Mouse (Mus musculus): ENCODE data around the gene Bcas1.

Gene Bcas1

GRCm38 (mm10) chr2:170310310-170310987, 117.2 kb downstream of the Bcas1 start:
- DNase-seq (ENCODE audit: low read depth): no peak

DNA sequence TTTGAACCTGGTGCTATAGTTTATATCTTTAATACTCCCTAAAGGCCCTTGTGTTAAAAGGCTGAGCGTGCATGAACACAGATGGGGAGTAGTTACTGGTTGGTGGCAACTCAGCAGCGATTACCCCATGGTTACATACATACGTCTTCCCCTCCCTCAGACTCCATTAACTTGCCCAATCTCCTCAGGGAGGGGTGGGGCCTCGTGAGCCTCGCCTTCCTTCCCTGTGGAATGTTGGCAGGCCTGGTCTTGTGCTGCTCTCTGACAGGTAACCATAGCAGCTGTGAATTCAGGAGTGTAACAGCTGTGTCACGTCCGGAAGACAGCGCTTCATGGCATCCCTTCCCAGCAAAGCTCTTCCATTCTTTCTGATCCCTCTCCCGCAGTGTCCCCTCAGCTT, 118.7 kb downstream of the Bcas1 start:
- DNase-seq (ENCODE audit: low read depth): no peak

DNA sequence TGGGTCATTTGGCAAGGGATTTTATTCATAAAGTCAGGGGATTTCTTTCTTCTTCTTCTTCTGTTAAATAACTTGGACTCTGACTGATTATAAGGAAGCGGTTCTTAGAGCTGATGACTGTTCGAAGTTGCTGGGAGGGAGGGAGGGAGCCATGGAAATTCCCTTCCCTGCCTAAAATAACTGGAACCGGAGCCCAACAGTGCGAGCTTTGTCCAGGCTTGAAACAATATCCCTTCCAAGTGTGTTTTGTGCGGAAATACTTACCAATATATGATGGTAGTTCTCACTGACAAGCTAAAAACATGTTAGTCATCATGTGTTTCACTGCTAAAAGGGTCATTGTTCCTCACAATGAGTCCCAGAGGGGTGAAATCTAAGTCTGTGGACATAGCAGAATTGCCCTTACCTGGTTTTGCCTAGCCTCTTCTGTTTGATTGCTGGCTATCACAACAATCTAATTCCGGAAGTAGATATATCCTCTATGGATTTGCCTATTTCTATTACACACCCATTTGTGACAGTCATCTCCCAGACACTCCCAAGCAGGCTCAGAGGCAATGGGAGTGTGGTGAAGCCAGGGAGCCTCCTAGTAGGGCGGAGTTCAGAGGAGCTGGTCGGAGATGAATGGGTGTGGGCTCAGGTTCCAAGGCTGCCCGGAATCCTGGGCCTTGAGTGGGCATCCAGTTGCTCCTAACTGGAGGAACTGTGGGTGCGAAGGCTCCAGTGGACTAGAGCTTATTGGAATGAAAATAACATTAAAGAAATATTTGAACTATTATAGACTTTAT, 119.4 kb downstream of the Bcas1 start:
- DNase-seq (ENCODE audit: low read depth): no peak

DNA sequence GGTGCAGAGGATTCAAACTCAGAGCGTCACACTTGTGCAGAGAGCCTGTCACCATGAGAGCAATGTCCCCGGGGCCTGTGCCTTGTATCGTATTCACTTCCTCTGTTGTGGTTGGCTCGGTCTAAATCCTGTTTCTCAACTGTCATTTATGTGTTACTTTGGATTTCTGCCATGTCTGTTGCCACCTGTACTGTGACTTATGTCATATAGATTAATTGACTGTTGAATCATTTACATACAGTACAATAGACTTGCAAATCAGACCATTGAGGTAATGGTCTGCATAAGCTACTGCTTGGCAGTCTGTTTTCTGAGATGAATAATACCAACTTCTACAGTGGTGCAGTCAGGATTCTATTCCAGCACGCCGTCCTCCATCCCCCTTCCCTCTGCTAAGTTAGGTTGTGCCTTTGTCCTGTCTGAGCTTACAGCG, 120.0 kb downstream of the Bcas1 start:
- no peak for DNase-seq (ENCODE audit: low read depth)

- no peak for DNase-seq (ENCODE audit: low read depth)
Measured at GRCm38 (mm10) chr2:170306637-170307320, 120.9 kb downstream of the Bcas1 start.

GRCm38 (mm10) chr2:170304766-170305165, 122.9 kb downstream of the Bcas1 start:
- no peak for DNase-seq (ENCODE audit: low read depth)

- DNase-seq (ENCODE audit: low read depth): no peak
Measured at GRCm38 (mm10) chr2:170303595-170303994, 124.0 kb downstream of the Bcas1 start.

DNA sequence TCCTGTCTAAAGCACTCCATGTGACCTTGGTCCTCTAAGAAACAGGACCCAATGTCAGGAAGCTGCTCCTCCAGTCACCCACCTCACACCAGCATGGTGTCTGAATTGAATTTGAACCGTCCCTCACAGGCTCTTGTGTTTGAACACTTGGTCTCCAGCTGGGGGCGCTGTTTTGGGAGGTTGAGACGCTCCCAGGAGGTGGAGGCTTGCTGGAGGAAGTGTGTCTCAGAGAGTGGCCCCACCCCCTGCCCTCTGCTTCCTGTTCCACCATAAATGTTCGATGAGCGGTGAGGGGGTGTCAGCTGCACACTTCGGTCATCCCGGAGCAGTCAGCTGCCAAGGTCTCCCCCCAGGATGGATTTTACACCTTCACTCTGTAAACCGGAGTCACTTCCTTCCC, 124.8 kb downstream of the Bcas1 start:
- no peak for DNase-seq (ENCODE audit: low read depth)

Data from c-Kit-positive CD71-negative TER-119-negative erythroid progenitor cells, embryonic 14.5 days (primary cell).